Mouse (Mus musculus) stomach, embryonic 15.5 days (tissue): Measurements from ENCODE around the gene Tnni3. TPM values are rescaled to one million over a fixed set of nuclear protein-coding genes. Genes with fewer than 3 reads are reported as not detected.

Experiments used
- ATAC-seq: fragments of 200-750 bp; cut with Nextera tagmentation; 2 replicates; pipeline ENCODE4 v1.8.0; 2017; ENCODE audit warnings: low read depth, moderate number of reproducible peaks, moderate TSS enrichment; ENCODE audit not compliant: insufficient read depth, low FRiP score
- H3K27ac ChIP-seq: fragments of 300-500 bp; sonication (generic); 2 replicates; pipeline ENCODE4 v1.5.1; 2015; ENCODE audit warnings: mild to moderate bottlenecking, inconsistent platforms
- H3K27me3 ChIP-seq: fragments of 300-500 bp; sonication (generic); replicated peaks from 2 replicates; pipeline ENCODE4 v1.6.1; 2015; ENCODE audit warnings: inconsistent platforms
- H3K36me3 ChIP-seq: fragments of 300-500 bp; sonication (generic); 2 replicates; pipeline ENCODE4 v1.6.1; 2015; ENCODE audit warnings: inconsistent platforms
- H3K4me1 ChIP-seq: fragments of 300-500 bp; sonication (generic); 2 replicates; pipeline ENCODE4 v1.6.1; 2015; ENCODE audit warnings: inconsistent platforms
- H3K4me2 ChIP-seq: fragments of 300-500 bp; sonication (generic); 2 replicates; pipeline ENCODE4 v1.6.1; 2015; ENCODE audit warnings: mild to moderate bottlenecking, inconsistent platforms
- H3K4me3 ChIP-seq: fragments of 300-500 bp; sonication (generic); replicated peaks from 2 replicates; pipeline ENCODE4 v1.5.1; 2015; ENCODE audit warnings: inconsistent platforms
- H3K9ac ChIP-seq: fragments of 300-500 bp; sonication (generic); 2 replicates; pipeline ENCODE4 v1.6.1; 2015; ENCODE audit warnings: inconsistent platforms
- H3K9me3 ChIP-seq: fragments of 300-500 bp; sonication (generic); 2 replicates; pipeline ENCODE4 v1.6.1; 2016; ENCODE audit warnings: inconsistent platforms
- WGBS: fragments of 180-500 bp; shearing (Covaris S2); methylation state at CpG from one replicate; pipeline ENCODE4 v1.1.7; 2015; 5-methylcytosine and 5-hydroxymethylcytosine counted together
- polyA plus RNA-seq: library from polyadenylated mRNA; unstranded; fragments of >200 nt; fragmentation: Nextera tagmentation; extraction: Ambion mirVana; gene quantifications from 2 replicates; pipeline ENCODE4 v1.2.1, GENCODE M21; 2015

Tnni3 gene
- polyA plus RNA-seq, 1 experiment from 2014 or later, result 6.4 TPM

- H3K9me3 ChIP-seq, result no peaks in the 10 kb centered on the region
- 72% methylated on average over 13 of the region's 13 CpGs for WGBS
- peak overlapping the region; percentile 27; the same call in 1 of the 2 replicates for H3K27ac ChIP-seq
- no peak overlapping the region for H3K4me2 ChIP-seq
- H3K4me3 ChIP-seq, result no peak overlapping the region
- H3K4me1 ChIP-seq, result peaks cover 15% of the 10 kb centered on the region
- no peak for ATAC-seq
- peaks cover 15% of the 10 kb centered on the region for H3K36me3 ChIP-seq
- H3K27me3 ChIP-seq, result no peaks in the 10 kb centered on the region
- no peak overlapping the region for H3K9ac ChIP-seq
Observed at GRCm38 (mm10) chr7:4492284-4493224, 31.5 kb downstream of the Tnni3 start.

GRCm38 (mm10) chr7:4491308-4491707 lies 32.7 kb downstream of the Tnni3 start:
- WGBS, result 73% methylated on average over 6 of the region's 6 CpGs
- no peak overlapping the region for H3K4me3 ChIP-seq
- no peak overlapping the region for H3K27ac ChIP-seq
- no peak overlapping the region for H3K9ac ChIP-seq
- H3K9me3 ChIP-seq, result no peaks in the 10 kb centered on the region
- H3K27me3 ChIP-seq, result no peaks in the 10 kb centered on the region
- peaks cover 14% of the 10 kb centered on the region for H3K4me1 ChIP-seq
- no peak overlapping the region for H3K4me2 ChIP-seq
- ATAC-seq, result no peak
- peaks cover 18% of the 10 kb centered on the region for H3K36me3 ChIP-seq

GRCm38 (mm10) chr7:4482281-4482680 lies 41.7 kb downstream of the Tnni3 start:
- no peaks in the 10 kb centered on the region for H3K27me3 ChIP-seq
- ATAC-seq, result no peak
- H3K4me1 ChIP-seq, result peaks cover 16% of the 10 kb centered on the region; the same call in 1 of the 2 replicates
- H3K4me3 ChIP-seq, result no peak overlapping the region
- peaks cover 49% of the 10 kb centered on the region for H3K36me3 ChIP-seq
- WGBS, result 84% methylated on average over 12 of the region's 12 CpGs
- H3K9ac ChIP-seq, result no peak overlapping the region
- H3K4me2 ChIP-seq, result no peak overlapping the region
- H3K9me3 ChIP-seq, result no peaks in the 10 kb centered on the region
- no peak overlapping the region for H3K27ac ChIP-seq

- H3K27ac ChIP-seq, result no peak overlapping the region
- 24% methylated on average over 6 of the region's 6 CpGs for WGBS
- no peak overlapping the region for H3K4me3 ChIP-seq
- H3K27me3 ChIP-seq, result no peaks in the 10 kb centered on the region
- H3K36me3 ChIP-seq, result peaks cover 34% of the 10 kb centered on the region
- no peak for ATAC-seq
- peaks cover 17% of the 10 kb centered on the region; the same call in 1 of the 2 replicates for H3K4me1 ChIP-seq
- H3K9me3 ChIP-seq, result no peaks in the 10 kb centered on the region
- no peak overlapping the region for H3K4me2 ChIP-seq
- H3K9ac ChIP-seq, result no peak overlapping the region
Observed at GRCm38 (mm10) chr7:4479674-4480073, 44.4 kb downstream of the Tnni3 start.

- 0 out of 2 replicates have a peak, but pooled peaks cover 1% of the 10 kb centered on the region for H3K27me3 ChIP-seq
- WGBS, result 7% methylated on average over 16 of the region's 16 CpGs
- peaks cover 25% of the 10 kb centered on the region for H3K36me3 ChIP-seq
- H3K27ac ChIP-seq, result peak overlapping the region; percentile 95
- H3K9ac ChIP-seq, result peak overlapping the region; percentile 29; the same call in 1 of the 2 replicates
- peak overlapping the region; percentile 84 for H3K4me2 ChIP-seq
- no peak for ATAC-seq
- H3K4me3 ChIP-seq, result peak overlapping the region; percentile 51
- no peaks in the 10 kb centered on the region for H3K9me3 ChIP-seq
- H3K4me1 ChIP-seq, result peaks cover 17% of the 10 kb centered on the region; the same call in 1 of the 2 replicates
Observed at GRCm38 (mm10) chr7:4478796-4479291, 45.2 kb downstream of the Tnni3 start.

- Histone ChIP-seq H3K27me3 (0 out of 2 replicates have a peak, but pooled peaks cover 3% of the 10 kb centered on the region), H3K9ac (peak overlapping the region; percentile 29), H3K4me1 (peaks cover 17% of the 10 kb centered on the region; the same call in 1 of the 2 replicates), H3K9me3 (no peaks in the 10 kb centered on the region), H3K4me2 (peak overlapping the region; percentile 84), H3K27ac (peak overlapping the region; percentile 95), H3K36me3 (peaks cover 20% of the 10 kb centered on the region), H3K4me3 (peak overlapping the region; percentile 51)
- WGBS, result 1% methylated on average over 39 of the region's 39 CpGs
- peak; percentile 94 for ATAC-seq
Observed at GRCm38 (mm10) chr7:4478021-4478795, 45.8 kb downstream of the Tnni3 start.

- Histone ChIP-seq H3K4me1 (peaks cover 23% of the 10 kb centered on the region), H3K36me3 (no peaks in the 10 kb centered on the region), H3K4me2 (no peak overlapping the region), H3K9ac (no peak overlapping the region), H3K27ac (no peak overlapping the region), H3K27me3 (peaks cover 15% of the 10 kb centered on the region; the same call in 1 of the 2 replicates), H3K4me3 (no peak overlapping the region), H3K9me3 (no peaks in the 10 kb centered on the region)
- 11% methylated on average over 19 of the region's 19 CpGs for WGBS
- ATAC-seq, result no peak
Observed at GRCm38 (mm10) chr7:4473940-4474339, 50.1 kb downstream of the Tnni3 start.

GRCm38 (mm10) chr7:4471179-4471555 lies 52.9 kb downstream of the Tnni3 start:
- Histone ChIP-seq H3K27ac (no peak overlapping the region), H3K27me3 (peaks cover 15% of the 10 kb centered on the region; the same call in 1 of the 2 replicates), H3K4me2 (peak overlapping the region; percentile 85), H3K9ac (no peak overlapping the region), H3K9me3 (no peaks in the 10 kb centered on the region), H3K4me1 (peaks cover 12% of the 10 kb centered on the region; the same call in 1 of the 2 replicates), H3K4me3 (peak overlapping the region; percentile 45), H3K36me3 (no peaks in the 10 kb centered on the region)
- WGBS, result 1% methylated on average over 24 of the region's 24 CpGs
- ATAC-seq, result peak; percentile 86

GRCm38 (mm10) chr7:4470275-4471178 lies 53.5 kb downstream of the Tnni3 start:
- Histone ChIP-seq H3K36me3 (no peaks in the 10 kb centered on the region), H3K4me3 (peak overlapping the region; percentile 45), H3K27ac (no peak overlapping the region), H3K9me3 (no peaks in the 10 kb centered on the region), H3K27me3 (peaks cover 15% of the 10 kb centered on the region; the same call in 1 of the 2 replicates), H3K4me2 (peak overlapping the region; percentile 85), H3K9ac (peak overlapping the region; percentile 22; the same call in 1 of the 2 replicates), H3K4me1 (peaks cover 12% of the 10 kb centered on the region; the same call in 1 of the 2 replicates)
- WGBS, result 3% methylated on average over 35 of the region's 35 CpGs
- ATAC-seq, result peak; percentile 24
